Mouse (Mus musculus) heart, postnatal 0 days (tissue): Measurements from ENCODE around the gene Papola. TPM values are rescaled to one million over a fixed set of nuclear protein-coding genes. Genes with fewer than 3 reads are reported as not detected.

Experiments used
- ATAC-seq: fragments of 200-750 bp; cut with Nextera tagmentation; 2 replicates; pipeline ENCODE4 v1.8.0; 2017; ENCODE audit warnings: low read depth, moderate number of reproducible peaks, moderate library complexity; ENCODE audit not compliant: insufficient read depth
- DNase-seq: peaks from one replicate; pipeline ENCODE4 v3.0.0-alpha.2; 2016; ENCODE audit warnings: low spot score
- H3K27ac ChIP-seq: fragments of 300-500 bp; sonication (generic); 2 replicates; pipeline ENCODE4 v1.5.1; 2014; ENCODE audit warnings: low read depth, mild to moderate bottlenecking
- H3K27me3 ChIP-seq: fragments of 300-500 bp; sonication (generic); 2 replicates; pipeline ENCODE4 v1.6.1; 2014; ENCODE audit warnings: low read length, mixed read lengths; ENCODE audit not compliant: control insufficient read depth, insufficient read depth
- H3K36me3 ChIP-seq: fragments of 300-500 bp; sonication (generic); replicated peaks from 2 replicates; pipeline ENCODE4 v1.6.1; 2014; ENCODE audit warnings: low read length, mixed read lengths; ENCODE audit not compliant: control insufficient read depth, insufficient read depth
- H3K4me1 ChIP-seq: fragments of 300-500 bp; sonication (generic); 2 replicates; pipeline ENCODE4 v1.6.1; 2014; ENCODE audit warnings: antibody characterized with exemption; ENCODE audit not compliant: control insufficient read depth, insufficient read depth
- H3K4me2 ChIP-seq: fragments of 300-500 bp; sonication (generic); 2 replicates; pipeline ENCODE4 v1.6.1; 2014; ENCODE audit warnings: low read depth, mild to moderate bottlenecking, low read length, moderate library complexity
- H3K4me3 ChIP-seq: fragments of 300-500 bp; sonication (generic); 2 replicates; pipeline ENCODE4 v1.5.1; 2014; ENCODE audit warnings: low read depth, low read length
- H3K9ac ChIP-seq: fragments of 300-500 bp; sonication (generic); replicated peaks from 2 replicates; pipeline ENCODE4 v1.6.1; 2014; ENCODE audit warnings: low read depth, low read length, mixed read lengths
- H3K9me3 ChIP-seq: fragments of 300-500 bp; sonication (generic); replicated peaks from 2 replicates; pipeline ENCODE4 v1.6.1; 2016; ENCODE audit warnings: low read length; ENCODE audit not compliant: control insufficient read depth
- CTCF ChIP-seq: IDR thresholded peaks from 2 replicates; pipeline ENCODE4 v1.5.1; 2016; ENCODE audit warnings: antibody characterized with exemption, control low read depth, low read depth
- EP300 ChIP-seq: IDR thresholded peaks from 2 replicates; pipeline ENCODE4 v1.6.1; 2016; ENCODE audit warnings: antibody characterized with exemption, low read depth
- WGBS: fragments of 180-500 bp; shearing (Covaris S2); extraction: QIAGEN DNeasy Blood & Tissue Kit; methylation state at CpG from one replicate; pipeline ENCODE4 v1.1.7; 2014; 5-methylcytosine and 5-hydroxymethylcytosine counted together
- polyA plus RNA-seq: library from polyadenylated mRNA; unstranded; fragments of >200 nt; fragmentation: Nextera tagmentation; extraction: Ambion mirVana; gene quantifications from 2 replicates; pipeline ENCODE4 v1.2.1, GENCODE M21; 2015
- total RNA-seq: library from RNA; depleted of rRNA; stranded (reverse); fragments of >200 nt; gene quantifications from 2 replicates; pipeline ENCODE4 v1.2.3, GENCODE M21; 2014; ENCODE audit warnings: low replicate concordance

The Papola gene
- total and polyA plus RNA-seq, 2 experiments from 2014 or later: 110 to 124 TPM

- H3K4me2 ChIP-seq: no peak overlapping the region
- TF ChIP-seq CTCF: no peak
- H3K9ac ChIP-seq: no peak overlapping the region
- no peak overlapping the region for H3K4me3 ChIP-seq
- peaks cover 91% of the 10 kb centered on the region for H3K36me3 ChIP-seq
- no peak for ATAC-seq
- WGBS: 34% methylated on average over 8 of the region's 8 CpGs
- no peaks in the 10 kb centered on the region for H3K27me3 ChIP-seq
- H3K4me1 ChIP-seq: no peaks in the 10 kb centered on the region
- DNase-seq: no peak
- no peaks in the 10 kb centered on the region for H3K9me3 ChIP-seq
- H3K27ac ChIP-seq: no peak overlapping the region
Observed at GRCm38 (mm10) chr12:105824743-105825142, 40.2 kb downstream of the Papola start.

- Histone ChIP-seq H3K36me3 (peaks cover 89% of the 10 kb centered on the region), H3K9ac (no peak overlapping the region), H3K4me1 (no peaks in the 10 kb centered on the region), H3K4me2 (no peak overlapping the region), H3K27me3 (no peaks in the 10 kb centered on the region), H3K9me3 (no peaks in the 10 kb centered on the region), H3K27ac (no peak overlapping the region), H3K4me3 (no peak overlapping the region)
- TF ChIP-seq EP300 (no peak), CTCF (no peak)
- 94% methylated on average over 4 of the region's 4 CpGs for WGBS
- ATAC-seq: no peak
- DNase-seq: no peak
Observed at GRCm38 (mm10) chr12:105825266-105825665, 40.8 kb downstream of the Papola start.

DNA sequence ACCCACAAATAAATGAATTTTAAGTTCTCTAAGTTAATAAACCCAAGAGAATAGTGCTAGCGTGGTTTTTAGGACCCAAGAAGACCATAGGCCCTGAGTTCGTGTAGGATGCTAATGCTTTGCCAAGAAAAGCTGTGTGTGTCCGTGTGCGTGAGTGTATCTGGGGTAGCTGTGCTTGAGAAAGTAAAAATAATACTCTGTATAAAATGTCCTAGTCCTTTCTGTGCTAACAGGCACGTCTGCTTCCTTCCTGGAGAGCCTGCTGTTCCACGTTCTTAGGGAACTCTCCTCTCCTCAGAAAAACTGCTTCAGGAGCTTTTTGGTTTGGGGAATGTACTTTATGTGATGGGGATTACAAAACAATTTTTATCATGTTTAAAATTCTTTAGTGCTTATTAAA, 48.0 kb downstream of the Papola start:
- Histone ChIP-seq H3K4me3 (no peak overlapping the region), H3K27me3 (no peaks in the 10 kb centered on the region), H3K9ac (no peak overlapping the region), H3K27ac (no peak overlapping the region), H3K4me1 (no peaks in the 10 kb centered on the region; the same call in 1 of the 2 replicates), H3K9me3 (no peaks in the 10 kb centered on the region), H3K36me3 (peaks cover 78% of the 10 kb centered on the region), H3K4me2 (no peak overlapping the region)
- ATAC-seq: no peak
- DNase-seq: no peak
- 72% methylated on average over 6 of the region's 6 CpGs for WGBS
- TF ChIP-seq EP300: no peak
- no peak for TF ChIP-seq CTCF

GRCm38 (mm10) chr12:105834926-105835325, 50.4 kb downstream of the Papola start:
- H3K4me3 ChIP-seq: no peak overlapping the region
- TF ChIP-seq EP300 (no peak), CTCF (no peak)
- 31% methylated on average over 6 of the region's 6 CpGs for WGBS
- DNase-seq: peak; percentile 43
- no peaks in the 10 kb centered on the region for H3K9me3 ChIP-seq
- H3K27me3 ChIP-seq: no peaks in the 10 kb centered on the region
- peak; percentile 41; the same call in 1 of the 2 replicates for ATAC-seq
- H3K9ac ChIP-seq: no peak overlapping the region; the same call in 1 of the 2 replicates
- H3K4me2 ChIP-seq: no peak overlapping the region
- H3K4me1 ChIP-seq: no peaks in the 10 kb centered on the region; the same call in 1 of the 2 replicates
- peaks cover 68% of the 10 kb centered on the region for H3K36me3 ChIP-seq
- no peak overlapping the region for H3K27ac ChIP-seq

DNA sequence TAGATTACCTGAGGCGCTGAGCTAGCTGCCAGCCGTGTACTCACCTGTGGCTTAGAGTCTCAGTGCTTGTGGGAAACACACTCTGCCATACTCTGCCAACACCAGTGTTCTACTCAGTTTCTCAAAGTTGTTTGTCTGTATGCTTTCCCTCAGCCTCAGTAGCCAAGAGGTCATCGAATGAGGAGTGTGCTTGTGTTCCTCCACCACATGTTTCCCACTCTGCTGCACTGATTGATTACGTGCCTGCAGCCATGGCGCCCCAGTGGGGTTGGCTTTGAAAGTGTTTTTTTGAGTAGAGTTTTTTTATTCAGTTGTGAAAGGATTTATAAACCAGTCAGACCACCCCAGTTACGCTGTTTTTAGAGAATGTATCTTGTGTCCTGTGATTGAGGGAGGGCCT, 51.1 kb downstream of the Papola start:
- H3K36me3 ChIP-seq: peaks cover 69% of the 10 kb centered on the region

DNA sequence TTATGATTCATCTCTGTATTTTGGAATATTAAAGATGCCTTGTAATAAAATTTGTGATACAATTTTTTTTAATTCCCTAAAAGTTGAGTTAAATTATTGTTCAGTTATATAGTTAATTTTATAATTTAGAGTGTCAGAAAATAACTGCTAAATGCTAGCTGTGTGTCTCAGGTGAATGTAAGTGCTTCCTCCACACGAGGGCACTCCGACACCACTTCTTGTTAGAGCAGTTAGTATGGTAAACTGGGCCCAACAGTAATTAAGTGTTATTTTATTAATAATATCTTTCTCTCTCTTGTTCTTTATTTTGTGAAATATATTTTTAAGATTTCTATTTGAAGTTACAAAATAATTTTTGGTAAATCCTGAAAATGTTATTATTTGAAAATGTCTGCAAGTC, 51.7 kb downstream of the Papola start:
- H3K27ac ChIP-seq: no peak overlapping the region
- no peaks in the 10 kb centered on the region; the same call in 1 of the 2 replicates for H3K4me1 ChIP-seq
- no peaks in the 10 kb centered on the region for H3K27me3 ChIP-seq
- TF ChIP-seq EP300: no peak
- TF ChIP-seq CTCF: peak; percentile 54
- no peak overlapping the region for H3K4me2 ChIP-seq
- ATAC-seq: no peak
- 74% methylated on average over 2 of the region's 2 CpGs for whole genome bisulfite sequencing
- H3K36me3 ChIP-seq: peaks cover 68% of the 10 kb centered on the region
- no peaks in the 10 kb centered on the region for H3K9me3 ChIP-seq
- DNase-seq: peak; percentile 24
- H3K4me3 ChIP-seq: no peak overlapping the region
- H3K9ac ChIP-seq: no peak overlapping the region

More for the DNA sequence above, 51.1 kb downstream of the Papola start:
- Histone ChIP-seq H3K4me3 (no peak overlapping the region), H3K27ac (no peak overlapping the region), H3K27me3 (no peaks in the 10 kb centered on the region), H3K4me2 (no peak overlapping the region), H3K4me1 (no peaks in the 10 kb centered on the region; the same call in 1 of the 2 replicates), H3K9me3 (no peaks in the 10 kb centered on the region), H3K9ac (no peak overlapping the region)
- TF ChIP-seq CTCF (no peak), EP300 (no peak)
- no peak for ATAC-seq
- no peak for DNase-seq
- 82% methylated on average over 6 of the region's 6 CpGs for WGBS
